Mouse (Mus musculus) forebrain, embryonic 14.5 days (tissue): ENCODE data around the gene Msrb3. TPM values are rescaled to one million over a fixed set of nuclear protein-coding genes. Genes with fewer than 3 reads are reported as not detected.

ENCODE experiments used
- ATAC-seq: fragments of 200-750 bp; cut with Nextera tagmentation; 2 replicates; pipeline ENCODE4 v1.8.0; 2017; ENCODE audit warnings: mild to moderate bottlenecking, moderate library complexity
- DNase-seq: peaks from one replicate; pipeline ENCODE4 v3.0.0-alpha.2; 2015; ENCODE audit warnings: low spot score
- H3K27ac ChIP-seq: fragments of 300-500 bp; sonication (generic); 2 replicates; pipeline ENCODE4 v1.5.1; 2014; ENCODE audit warnings: low read depth, mild to moderate bottlenecking, control low read depth, low read length, moderate library complexity
- H3K27me3 ChIP-seq: fragments of 300-500 bp; sonication (generic); replicated peaks from 2 replicates; pipeline ENCODE4 v1.6.1; 2014; ENCODE audit warnings: low read length, control low read depth, mixed read lengths; ENCODE audit not compliant: control insufficient read depth, insufficient read depth
- H3K36me3 ChIP-seq: fragments of 300-500 bp; sonication (generic); 2 replicates; pipeline ENCODE4 v1.6.1; 2014; ENCODE audit warnings: low read length, control low read depth; ENCODE audit not compliant: control insufficient read depth, insufficient read depth
- H3K4me1 ChIP-seq: fragments of 300-500 bp; sonication (generic); 2 replicates; pipeline ENCODE4 v1.6.1; 2014; ENCODE audit warnings: antibody characterized with exemption, low read length, control low read depth; ENCODE audit not compliant: control insufficient read depth, insufficient read depth
- H3K4me2 ChIP-seq: fragments of 300-500 bp; sonication (generic); 2 replicates; pipeline ENCODE4 v1.6.1; 2014; ENCODE audit warnings: mild to moderate bottlenecking, control low read depth, low read length
- H3K4me3 ChIP-seq: fragments of 300-500 bp; sonication (generic); 2 replicates; pipeline ENCODE4 v1.5.1; 2014; ENCODE audit warnings: low read depth, low read length, control low read depth
- H3K9ac ChIP-seq: fragments of 300-500 bp; sonication (generic); 2 replicates; pipeline ENCODE4 v1.6.1; 2014; ENCODE audit warnings: mild to moderate bottlenecking, low read length, control low read depth, moderate library complexity
- H3K9me3 ChIP-seq: fragments of 300-500 bp; sonication (generic); replicated peaks from 2 replicates; pipeline ENCODE4 v1.6.1; 2016; ENCODE audit warnings: low read length, control low read depth, mixed read lengths; ENCODE audit not compliant: control insufficient read depth
- WGBS: fragments of 180-500 bp; shearing (Covaris S2); extraction: QIAGEN DNeasy Blood & Tissue Kit; methylation state at CpG from one replicate; pipeline ENCODE4 v1.1.7; 2014; 5-methylcytosine and 5-hydroxymethylcytosine counted together
- polyA plus RNA-seq: library from polyadenylated mRNA; unstranded; fragments of >200 nt; fragmentation: Nextera tagmentation; extraction: Ambion mirVana; gene quantifications from 2 replicates; pipeline ENCODE4 v1.2.1, GENCODE M21; 2014

The Msrb3 gene
- polyA plus RNA-seq, 1 experiment from 2014 or later: 1.4 TPM

DNA sequence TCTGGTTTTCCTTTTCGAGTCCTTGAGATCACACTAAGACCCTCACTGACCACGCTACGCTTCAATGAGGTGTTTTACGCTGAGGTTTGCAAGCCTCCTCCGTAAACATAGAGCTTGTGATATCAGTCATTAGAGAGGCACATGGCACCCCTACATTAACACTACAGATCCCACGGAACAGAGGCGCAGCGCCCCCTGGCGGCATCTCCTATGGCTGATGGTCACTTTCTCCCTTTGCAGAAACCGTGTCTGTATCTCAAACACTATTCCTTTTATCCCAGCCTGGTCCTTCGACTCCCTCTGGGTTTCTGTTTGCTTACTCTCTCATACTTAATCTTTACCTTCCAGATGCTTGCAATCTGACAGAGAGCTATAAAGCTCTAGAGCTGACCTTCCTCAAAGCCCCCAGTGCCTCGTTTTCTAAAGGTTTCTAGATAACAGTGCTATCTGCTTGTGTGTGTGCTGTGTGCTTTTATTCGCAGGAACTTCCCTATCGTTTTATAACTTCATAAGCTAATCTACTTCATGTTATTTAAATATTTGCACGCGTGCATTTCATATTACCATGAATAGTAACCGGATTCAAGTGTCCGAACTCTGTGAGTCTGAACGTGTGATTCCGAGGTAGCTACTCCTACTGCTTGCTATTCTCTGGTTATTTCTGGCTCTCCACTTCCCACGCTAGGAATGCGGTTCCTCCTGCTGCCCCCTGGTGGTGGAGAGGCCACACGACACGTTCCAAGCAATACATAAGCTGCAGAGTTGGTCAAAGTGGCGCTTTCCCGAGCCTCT, 23.0 kb downstream of the Msrb3 start:
- no peaks in the 10 kb centered on the region for H3K36me3 ChIP-seq
- H3K4me1 ChIP-seq: peaks cover 3% of the 10 kb centered on the region; the same call in 1 of the 2 replicates
- no peaks in the 10 kb centered on the region for H3K9me3 ChIP-seq
- H3K4me2 ChIP-seq: peak overlapping the region; percentile 42
- peak; percentile 78 for ATAC-seq
- no peak overlapping the region for H3K4me3 ChIP-seq
- no peaks in the 10 kb centered on the region for H3K27me3 ChIP-seq
- H3K9ac ChIP-seq: no peak overlapping the region; the same call in 1 of the 2 replicates
- peak; percentile 91 for DNase-seq
- 15% methylated on average over 26 of the region's 26 CpGs for WGBS
- H3K27ac ChIP-seq: no peak overlapping the region

DNA sequence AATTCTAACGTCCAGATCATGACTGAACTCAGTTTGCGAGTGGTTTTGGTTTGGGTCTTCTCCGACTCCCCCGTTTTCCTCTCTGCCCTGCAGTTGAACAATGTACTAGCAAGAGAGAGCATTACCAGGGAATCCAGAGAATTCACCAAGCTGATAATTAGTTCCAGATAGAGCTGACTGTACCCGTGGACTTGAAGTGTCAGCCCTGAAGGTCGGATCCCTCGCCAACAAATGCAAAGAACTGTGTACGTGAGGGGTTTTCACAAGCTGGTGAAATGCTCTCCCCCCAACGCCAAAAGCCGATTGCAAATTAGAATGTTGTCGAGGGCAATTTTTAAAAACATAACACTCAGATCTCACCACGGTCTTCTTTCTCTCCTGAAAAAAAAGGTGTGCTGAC, 24.6 kb downstream of the Msrb3 start:
- no peak overlapping the region for H3K27ac ChIP-seq
- no peak overlapping the region for H3K4me2 ChIP-seq
- no peak for DNase-seq
- H3K9me3 ChIP-seq: no peaks in the 10 kb centered on the region
- H3K9ac ChIP-seq: no peak overlapping the region
- no peaks in the 10 kb centered on the region for H3K27me3 ChIP-seq
- no peak for ATAC-seq
- no peaks in the 10 kb centered on the region for H3K36me3 ChIP-seq
- 82% methylated on average over 12 of the region's 12 CpGs for WGBS
- H3K4me1 ChIP-seq: peaks cover 3% of the 10 kb centered on the region; the same call in 1 of the 2 replicates
- no peak overlapping the region for H3K4me3 ChIP-seq

DNA sequence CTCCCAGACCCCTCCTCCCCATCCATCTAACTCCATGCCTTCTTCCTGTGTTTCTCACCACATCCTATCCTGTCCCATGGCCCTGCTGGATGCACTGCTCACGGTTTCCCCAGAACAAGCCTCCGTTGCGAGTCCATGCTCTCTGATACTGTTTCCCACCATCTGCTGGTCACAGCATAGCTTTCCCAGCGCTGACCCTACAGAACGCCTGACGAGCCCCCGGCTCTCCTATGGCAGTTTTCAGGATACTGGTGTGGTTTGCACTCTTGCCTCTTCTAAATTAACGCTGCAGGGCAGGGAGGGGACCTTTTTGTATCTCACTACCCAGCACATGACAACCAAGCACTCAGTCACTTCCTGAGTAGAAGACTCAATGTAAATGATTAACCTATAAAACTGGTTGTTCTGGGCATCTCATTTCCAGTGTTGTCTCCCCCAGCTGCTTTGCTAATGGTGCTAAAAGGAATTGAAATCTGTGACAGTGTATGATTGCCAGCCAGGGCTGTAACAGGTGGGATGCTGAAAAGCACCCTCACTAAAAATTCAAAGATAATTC, 25.2 kb downstream of the Msrb3 start:
- ATAC-seq: no peak
- H3K27ac ChIP-seq: no peak overlapping the region

DNA sequence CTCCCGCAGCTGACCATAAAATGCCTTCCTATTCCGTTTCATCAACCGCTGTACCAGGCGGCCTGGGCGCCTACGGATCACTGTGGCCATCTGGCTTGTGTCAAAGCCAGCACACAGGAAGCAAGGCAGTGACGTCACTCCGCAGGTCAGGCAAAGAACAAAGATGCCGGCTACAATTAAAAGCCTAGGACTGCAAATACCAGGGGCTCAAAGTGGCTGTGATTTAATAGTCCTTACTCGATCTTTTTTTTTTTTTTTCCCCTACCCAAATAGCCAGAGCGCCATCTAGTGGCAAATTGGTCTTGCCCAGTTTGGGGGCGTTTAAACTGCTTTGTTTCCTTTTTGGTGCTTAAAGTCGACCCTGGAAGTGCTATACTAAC, 26.4 kb downstream of the Msrb3 start:
- no peak overlapping the region for H3K4me3 ChIP-seq
- ATAC-seq (peak; percentile 60), DNase-seq (peak; percentile 72)
- WGBS: 18% methylated on average over 13 of the region's 13 CpGs
- H3K9me3 ChIP-seq: no peaks in the 10 kb centered on the region
- H3K36me3 ChIP-seq: no peaks in the 10 kb centered on the region
- peak overlapping the region; percentile 39 for H3K4me2 ChIP-seq
- H3K27ac ChIP-seq: no peak overlapping the region
- no peaks in the 10 kb centered on the region for H3K27me3 ChIP-seq
- H3K9ac ChIP-seq: no peak overlapping the region
- peaks cover 3% of the 10 kb centered on the region; the same call in 1 of the 2 replicates for H3K4me1 ChIP-seq

More for the DNA sequence above, 25.2 kb downstream of the Msrb3 start:
- no peaks in the 10 kb centered on the region for H3K27me3 ChIP-seq
- H3K36me3 ChIP-seq: no peaks in the 10 kb centered on the region
- H3K9ac ChIP-seq: no peak overlapping the region
- H3K4me2 ChIP-seq: no peak overlapping the region
- H3K4me3 ChIP-seq: no peak overlapping the region
- H3K9me3 ChIP-seq: no peaks in the 10 kb centered on the region
- DNase-seq: no peak
- H3K4me1 ChIP-seq: peaks cover 3% of the 10 kb centered on the region; the same call in 1 of the 2 replicates
- 93% methylated on average over 8 of the region's 8 CpGs for WGBS

DNA sequence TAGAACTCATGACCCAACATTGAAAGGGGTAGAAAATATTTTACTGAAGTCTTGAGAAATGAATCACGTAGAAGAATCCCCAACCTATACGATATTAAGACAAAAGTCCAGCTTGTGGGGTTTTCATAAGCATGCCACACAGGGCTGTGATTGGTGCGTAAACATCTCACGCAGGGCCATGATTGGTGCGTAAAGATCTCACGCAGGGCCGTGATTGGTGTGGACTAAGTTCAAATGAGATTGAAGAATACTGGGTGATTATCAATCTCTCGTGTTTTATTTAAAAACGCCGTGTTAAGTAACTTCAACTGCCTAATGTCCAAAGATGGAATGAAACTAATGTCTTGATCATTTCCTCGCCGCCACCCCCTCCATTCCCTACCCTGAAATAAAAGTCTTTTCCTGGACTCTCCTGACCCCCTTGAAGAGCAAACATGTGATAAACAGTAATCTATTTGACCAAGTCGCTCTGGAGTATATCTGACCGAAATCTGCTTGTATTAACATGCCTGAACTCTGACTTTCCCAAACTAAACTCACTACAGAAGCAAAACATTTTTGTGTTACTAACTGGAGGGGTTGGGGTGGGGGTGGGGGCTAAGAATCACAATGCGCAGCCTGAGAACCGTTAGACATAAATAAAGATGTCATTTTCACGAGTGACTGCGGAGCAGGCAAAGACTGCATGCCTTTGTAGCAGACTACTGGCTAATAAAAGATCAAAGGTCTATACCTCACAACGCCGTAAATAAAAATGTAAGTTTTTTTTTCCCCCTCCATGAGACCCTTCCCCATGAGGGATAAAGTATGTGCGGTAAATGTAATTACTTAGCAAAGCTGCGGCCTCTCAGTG, 27.0 kb downstream of the Msrb3 start:
- ATAC-seq: 0 out of 2 replicates have a peak, but pooled peaks have one; percentile 4

DNA sequence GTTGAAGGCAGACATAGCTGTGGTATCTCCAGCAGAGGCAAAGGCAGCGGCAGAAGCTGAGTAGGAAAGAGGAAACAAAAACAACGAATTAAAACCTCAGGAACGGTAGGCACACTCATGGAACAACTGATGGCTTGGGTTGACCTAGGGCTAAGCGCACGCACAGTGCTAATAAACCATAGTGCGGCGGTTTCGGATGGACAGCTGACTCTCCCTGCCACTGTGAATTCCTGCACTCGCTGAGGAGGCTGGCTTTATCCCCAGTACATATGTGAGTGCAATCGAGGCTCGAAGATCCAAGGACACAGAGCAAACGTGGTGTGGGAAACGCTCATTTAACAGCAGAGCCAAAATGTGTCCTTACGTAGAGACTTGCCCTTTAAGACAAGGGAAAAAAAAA, 27.8 kb downstream of the Msrb3 start:
- H3K27me3 ChIP-seq: no peaks in the 10 kb centered on the region
- H3K4me2 ChIP-seq: no peak overlapping the region
- no peaks in the 10 kb centered on the region for H3K9me3 ChIP-seq
- no peak overlapping the region for H3K4me3 ChIP-seq
- H3K4me1 ChIP-seq: no peaks in the 10 kb centered on the region
- no peak overlapping the region for H3K27ac ChIP-seq
- ATAC-seq: no peak
- DNase-seq: no peak
- no peaks in the 10 kb centered on the region for H3K36me3 ChIP-seq
- WGBS: 91% methylated on average over 14 of the region's 14 CpGs
- no peak overlapping the region for H3K9ac ChIP-seq

More for the DNA sequence above, 27.0 kb downstream of the Msrb3 start:
- Histone ChIP-seq H3K4me2 (peak overlapping the region; percentile 39), H3K9me3 (no peaks in the 10 kb centered on the region), H3K9ac (no peak overlapping the region), H3K27ac (no peak overlapping the region), H3K27me3 (no peaks in the 10 kb centered on the region), H3K4me3 (no peak overlapping the region), H3K36me3 (no peaks in the 10 kb centered on the region), H3K4me1 (peaks cover 3% of the 10 kb centered on the region; the same call in 1 of the 2 replicates)
- no peak for DNase-seq
- 75% methylated on average over 22 of the region's 22 CpGs for WGBS

DNA sequence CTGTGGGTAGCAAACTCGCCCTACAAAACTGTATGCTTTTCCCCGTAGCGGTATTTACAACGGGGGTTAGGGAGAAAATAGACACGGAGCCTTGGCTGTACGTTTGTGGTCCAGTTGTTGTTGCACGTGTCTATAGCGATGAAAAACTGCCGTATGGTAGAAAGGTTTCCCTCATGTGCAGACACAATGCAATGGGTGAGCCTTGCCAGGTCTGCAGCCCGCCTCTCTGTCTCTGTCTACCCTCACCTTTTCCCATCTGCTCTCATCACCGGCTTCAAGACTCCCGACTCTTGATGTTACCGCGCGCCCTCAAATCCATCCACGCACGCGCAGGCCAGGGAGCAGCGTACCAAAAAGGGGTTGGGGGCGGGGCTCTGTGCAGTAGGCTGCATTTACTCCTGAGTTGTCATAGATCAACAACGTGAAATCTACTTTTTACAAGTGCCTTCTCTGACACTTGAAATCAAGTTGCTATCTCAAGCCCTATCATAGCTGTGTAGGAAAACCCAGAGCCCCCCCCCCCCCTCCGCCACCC, 29.6 kb downstream of the Msrb3 start:
- 88% methylated on average over 22 of the region's 22 CpGs for WGBS
- no peaks in the 10 kb centered on the region for H3K4me1 ChIP-seq
- no peak overlapping the region for H3K4me2 ChIP-seq
- H3K9me3 ChIP-seq: no peaks in the 10 kb centered on the region
- H3K9ac ChIP-seq: no peak overlapping the region
- ATAC-seq (no peak), DNase-seq (no peak)
- no peak overlapping the region for H3K4me3 ChIP-seq
- no peaks in the 10 kb centered on the region for H3K36me3 ChIP-seq
- H3K27me3 ChIP-seq: no peaks in the 10 kb centered on the region
- no peak overlapping the region for H3K27ac ChIP-seq

DNA sequence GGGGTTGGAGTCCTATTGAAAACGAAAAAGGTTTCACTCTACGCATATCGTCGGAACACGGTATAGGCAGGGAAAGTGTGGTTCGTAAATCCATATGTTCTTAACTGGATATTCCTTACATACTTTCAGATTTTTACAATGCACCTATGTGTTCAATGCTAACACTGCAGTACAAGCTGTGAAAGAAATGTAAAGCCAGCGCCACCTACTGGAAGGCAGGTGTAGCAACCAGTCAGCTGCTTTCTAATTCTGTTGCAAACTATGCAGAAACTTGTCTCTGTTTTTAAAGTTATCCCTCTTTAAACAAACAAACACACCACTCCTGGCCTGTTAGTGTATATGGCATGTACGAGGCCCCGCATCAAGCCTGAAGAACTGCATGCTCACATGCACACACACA, 34.5 kb downstream of the Msrb3 start:
- Histone ChIP-seq H3K4me3 (no peak overlapping the region), H3K36me3 (no peaks in the 10 kb centered on the region), H3K4me2 (no peak overlapping the region), H3K4me1 (no peaks in the 10 kb centered on the region), H3K27me3 (no peaks in the 10 kb centered on the region), H3K9ac (no peak overlapping the region), H3K27ac (no peak overlapping the region), H3K9me3 (no peaks in the 10 kb centered on the region)
- 12% methylated on average over 9 of the region's 9 CpGs for WGBS
- peak; percentile 72 for ATAC-seq
- DNase-seq: peak; percentile 88
